Mouse (Mus musculus) hindbrain, postnatal 0 days (tissue): ENCODE data around the gene Ahdc1. TPM values are rescaled to one million over a fixed set of nuclear protein-coding genes. Genes with fewer than 3 reads are reported as not detected.

Experiments used
- ATAC-seq: fragments of 200-750 bp; cut with Nextera tagmentation; 2 replicates; pipeline ENCODE4 v1.8.0; 2017; ENCODE audit warnings: mild to moderate bottlenecking, moderate TSS enrichment, moderate library complexity
- DNase-seq: peaks from one replicate; pipeline ENCODE4 v3.0.0-alpha.2; 2015; ENCODE audit warnings: low spot score
- H3K27ac ChIP-seq: fragments of 300-500 bp; sonication (generic); 2 replicates; pipeline ENCODE4 v1.5.1; 2014; ENCODE audit warnings: mild to moderate bottlenecking
- H3K27me3 ChIP-seq: fragments of 300-500 bp; sonication (generic); 2 replicates; pipeline ENCODE4 v1.6.1; 2014; ENCODE audit warnings: low read length, mixed read lengths; ENCODE audit not compliant: insufficient read depth
- H3K36me3 ChIP-seq: fragments of 300-500 bp; sonication (generic); 2 replicates; pipeline ENCODE4 v1.6.1; 2014; ENCODE audit warnings: low read length, mixed read lengths; ENCODE audit not compliant: insufficient read depth
- H3K4me1 ChIP-seq: fragments of 300-500 bp; sonication (generic); 2 replicates; pipeline ENCODE4 v1.6.1; 2014; ENCODE audit warnings: antibody characterized with exemption, low read length, mixed read lengths; ENCODE audit not compliant: insufficient read depth
- H3K4me2 ChIP-seq: fragments of 300-500 bp; sonication (generic); 2 replicates; pipeline ENCODE4 v1.6.1; 2014; ENCODE audit warnings: low read depth, mild to moderate bottlenecking, low read length, moderate library complexity, mixed read lengths
- H3K4me3 ChIP-seq: fragments of 300-500 bp; sonication (generic); 2 replicates; pipeline ENCODE4 v1.5.1; 2014; ENCODE audit warnings: low read length
- H3K9ac ChIP-seq: fragments of 300-500 bp; sonication (generic); replicated peaks from 2 replicates; pipeline ENCODE4 v1.6.1; 2014; ENCODE audit warnings: mild to moderate bottlenecking, low read length, moderate library complexity, mixed read lengths
- H3K9me3 ChIP-seq: fragments of 300-500 bp; sonication (generic); 2 replicates; pipeline ENCODE4 v1.6.1; 2016; ENCODE audit warnings: low read length, mixed read lengths
- CTCF ChIP-seq: IDR thresholded peaks from 2 replicates; pipeline ENCODE4 v1.5.1; 2016; ENCODE audit warnings: antibody characterized with exemption, control low read depth, low read depth
- WGBS: fragments of 180-500 bp; shearing (Covaris S2); extraction: QIAGEN DNeasy Blood & Tissue Kit; methylation state at CpG from one replicate; pipeline ENCODE4 v1.1.7; 2014; 5-methylcytosine and 5-hydroxymethylcytosine counted together
- polyA plus RNA-seq: library from polyadenylated mRNA; unstranded; fragments of >200 nt; fragmentation: Nextera tagmentation; extraction: Ambion mirVana; gene quantifications from 2 replicates; pipeline ENCODE4 v1.2.1, GENCODE M21; 2015
- total RNA-seq: library from RNA; depleted of rRNA; stranded (reverse); fragments of >200 nt; gene quantifications from 2 replicates; pipeline ENCODE4 v1.2.3, GENCODE M21; 2014

Gene Ahdc1
- total and polyA plus RNA-seq, 2 experiments from 2014 or later: 10.8 to 106 TPM

DNA sequence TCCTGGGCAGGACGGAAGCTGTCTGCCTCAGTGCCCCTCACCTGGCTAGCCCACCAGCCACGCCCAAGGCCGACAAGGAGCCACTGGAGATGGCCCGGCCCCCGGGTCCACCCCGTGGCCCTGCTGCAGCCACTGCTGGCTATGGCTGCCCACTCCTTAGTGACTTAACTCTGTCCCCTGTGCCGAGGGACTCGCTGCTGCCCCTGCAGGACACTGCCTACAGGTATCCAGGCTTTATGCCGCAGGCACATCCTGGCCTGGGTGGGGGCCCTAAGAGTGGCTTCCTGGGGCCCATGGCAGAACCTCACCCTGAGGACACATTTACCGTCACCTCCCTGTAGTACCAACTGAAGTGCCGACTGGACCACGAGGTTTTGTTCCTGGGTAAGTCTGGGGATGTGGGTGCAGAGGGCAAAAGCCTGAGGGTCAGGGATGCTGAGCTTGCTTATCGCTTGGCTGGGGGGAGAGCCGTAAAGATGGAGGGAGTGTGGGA is 54.9 kb downstream of the Ahdc1 start:
- Histone ChIP-seq H3K27me3 (no peaks in the 10 kb centered on the region), H3K27ac (no peak overlapping the region), H3K9ac (no peak overlapping the region; the same call in 1 of the 2 replicates), H3K9me3 (no peaks in the 10 kb centered on the region), H3K4me2 (no peak overlapping the region), H3K36me3 (peaks cover 54% of the 10 kb centered on the region), H3K4me3 (no peak overlapping the region), H3K4me1 (peaks cover 7% of the 10 kb centered on the region; the same call in 1 of the 2 replicates)
- peak; percentile 36 for TF ChIP-seq CTCF
- 95% methylated on average over 14 of the region's 14 CpGs for WGBS
- DNase-seq: no peak
- no peak for ATAC-seq

DNA sequence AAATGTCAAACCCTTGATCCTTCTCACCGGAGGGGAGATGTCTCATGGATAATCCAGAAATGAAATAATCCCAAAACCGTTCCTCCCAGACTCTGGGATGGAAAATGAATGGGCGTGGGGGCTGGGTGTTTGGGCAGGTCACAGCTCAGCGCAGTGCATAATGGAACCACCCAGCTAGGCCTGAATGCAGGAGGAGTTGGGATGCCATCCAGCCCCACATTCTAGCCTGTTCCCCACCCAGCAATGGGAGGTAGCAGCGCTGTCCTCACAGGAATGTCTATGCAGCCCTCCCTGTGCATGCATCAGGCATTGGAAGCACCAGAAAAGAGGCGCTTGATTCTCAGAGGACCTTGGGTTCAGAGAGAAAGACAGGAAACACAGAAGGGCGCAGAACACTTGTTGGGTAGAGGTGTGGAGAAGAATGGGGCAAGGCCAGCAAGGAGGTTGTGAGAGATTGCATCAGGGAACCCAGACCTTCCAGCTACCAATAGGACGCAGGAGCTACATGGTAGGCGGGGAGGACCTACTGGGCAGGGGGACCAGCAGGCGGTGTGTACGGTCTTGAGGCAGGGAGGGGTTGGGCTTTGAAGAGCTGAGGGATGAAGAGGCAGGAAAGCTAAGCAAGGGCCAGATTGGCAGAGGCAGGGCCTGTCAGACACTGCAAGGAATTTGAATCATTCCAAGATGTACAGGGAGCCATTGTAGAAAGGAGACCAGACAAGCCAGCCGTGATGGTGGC is 57.5 kb downstream of the Ahdc1 start:
- 57% methylated on average over 12 of the region's 12 CpGs for WGBS
- ATAC-seq (no peak), DNase-seq (no peak)
- peak overlapping the region; percentile 41; the same call in 1 of the 2 replicates for H3K27ac ChIP-seq
- H3K9ac ChIP-seq: no peak overlapping the region
- no peaks in the 10 kb centered on the region for H3K9me3 ChIP-seq
- peaks cover 8% of the 10 kb centered on the region; the same call in 1 of the 2 replicates for H3K4me1 ChIP-seq
- TF ChIP-seq CTCF: no peak
- H3K4me2 ChIP-seq: no peak overlapping the region
- no peaks in the 10 kb centered on the region for H3K27me3 ChIP-seq
- H3K4me3 ChIP-seq: no peak overlapping the region
- peaks cover 27% of the 10 kb centered on the region; the same call in 1 of the 2 replicates for H3K36me3 ChIP-seq

DNA sequence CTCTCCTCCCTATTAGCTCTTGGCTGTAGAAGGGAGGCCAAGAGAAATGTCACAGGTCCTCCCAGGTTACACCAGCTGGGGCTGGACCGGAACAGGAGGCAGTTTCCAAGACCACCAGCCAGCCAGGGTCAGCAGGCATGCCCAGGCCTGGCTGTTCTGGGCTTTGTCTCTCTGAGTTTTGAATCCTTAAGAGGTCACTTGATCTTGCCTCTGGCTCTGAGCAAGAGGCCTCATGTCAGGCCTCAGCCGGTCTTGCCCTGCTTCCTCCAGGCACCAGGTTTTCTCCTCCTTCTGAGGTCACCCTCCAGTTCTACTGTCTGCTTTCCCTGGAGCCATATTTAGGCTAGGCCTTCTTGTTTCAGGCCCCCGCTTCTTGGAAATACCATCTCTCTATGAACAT is 59.3 kb downstream of the Ahdc1 start:
- H3K4me3 ChIP-seq: no peak overlapping the region
- 82% methylated on average over 3 of the region's 3 CpGs for WGBS
- no peak overlapping the region for H3K9ac ChIP-seq

DNA sequence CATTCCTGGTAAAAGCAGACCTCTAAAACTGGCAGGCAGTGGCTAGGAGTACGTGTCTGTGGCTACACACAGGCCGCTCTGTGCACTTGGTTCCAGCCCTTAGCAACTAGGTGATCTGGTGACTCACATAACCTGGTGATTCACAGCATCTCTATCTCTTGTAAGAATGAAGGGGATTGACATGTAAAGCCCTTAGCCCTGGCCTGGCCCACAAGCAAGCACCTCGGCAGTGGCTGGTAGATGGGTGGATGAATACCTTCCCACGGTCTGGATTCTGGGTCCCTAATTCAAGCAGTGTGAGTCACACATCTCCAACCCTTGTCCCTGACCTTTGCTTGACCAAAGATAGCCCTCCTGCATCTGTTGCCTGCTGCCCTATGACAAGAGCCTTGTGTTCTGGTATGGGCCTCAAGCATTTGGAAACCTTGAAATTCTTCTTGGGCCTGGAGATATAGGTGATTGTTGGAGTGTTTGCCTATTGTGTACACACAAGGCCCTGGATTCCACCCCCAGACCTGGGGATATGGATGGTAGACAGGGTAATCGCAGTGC is 59.8 kb downstream of the Ahdc1 start:
- TF ChIP-seq CTCF: no peak
- H3K4me1 ChIP-seq: peaks cover 29% of the 10 kb centered on the region
- peak overlapping the region; percentile 42; the same call in 1 of the 2 replicates for H3K27ac ChIP-seq

More for the DNA sequence above, 59.3 kb downstream of the Ahdc1 start:
- H3K9me3 ChIP-seq: no peaks in the 10 kb centered on the region
- H3K36me3 ChIP-seq: peaks cover 9% of the 10 kb centered on the region; the same call in 1 of the 2 replicates
- no peak for ATAC-seq
- no peak for TF ChIP-seq CTCF
- peaks cover 26% of the 10 kb centered on the region for H3K4me1 ChIP-seq
- no peak overlapping the region for H3K27ac ChIP-seq
- no peak overlapping the region for H3K4me2 ChIP-seq
- H3K27me3 ChIP-seq: no peaks in the 10 kb centered on the region
- no peak for DNase-seq

DNA sequence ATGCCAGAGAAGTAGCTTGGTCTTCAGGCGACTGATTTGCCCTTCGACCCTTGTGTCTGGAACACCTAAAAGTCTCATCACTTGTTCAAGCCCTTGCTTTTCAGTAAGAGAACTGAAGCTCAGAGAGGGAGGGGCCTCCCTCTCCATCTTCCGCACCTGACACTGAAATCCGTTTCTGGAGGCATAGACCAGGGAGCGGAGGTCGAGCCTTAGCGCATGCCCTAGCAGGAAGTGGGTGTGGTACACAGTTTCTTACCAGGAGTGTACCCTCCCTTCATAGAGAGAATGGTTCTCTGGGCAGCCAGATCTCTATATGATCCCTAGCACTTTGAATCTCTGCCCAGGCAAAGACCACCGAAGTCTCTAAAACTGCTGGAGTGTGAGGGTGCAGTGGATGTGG is 62.1 kb downstream of the Ahdc1 start:
- ATAC-seq (no peak), DNase-seq (no peak)
- H3K27me3 ChIP-seq: no peaks in the 10 kb centered on the region
- H3K4me3 ChIP-seq: no peak overlapping the region
- no peak overlapping the region for H3K9ac ChIP-seq
- WGBS: 54% methylated on average over 8 of the region's 8 CpGs
- no peak for TF ChIP-seq CTCF
- peaks cover 29% of the 10 kb centered on the region for H3K4me1 ChIP-seq
- no peak overlapping the region for H3K4me2 ChIP-seq
- H3K36me3 ChIP-seq: peaks cover 5% of the 10 kb centered on the region; the same call in 1 of the 2 replicates
- peak overlapping the region; percentile 86 for H3K27ac ChIP-seq
- no peaks in the 10 kb centered on the region for H3K9me3 ChIP-seq

More for the DNA sequence above, 59.8 kb downstream of the Ahdc1 start:
- no peaks in the 10 kb centered on the region for H3K27me3 ChIP-seq
- H3K9me3 ChIP-seq: no peaks in the 10 kb centered on the region
- H3K36me3 ChIP-seq: peaks cover 4% of the 10 kb centered on the region; the same call in 1 of the 2 replicates
- 88% methylated on average over 5 of the region's 5 CpGs for WGBS
- no peak for DNase-seq
- no peak overlapping the region for H3K9ac ChIP-seq
- ATAC-seq: no peak
- no peak overlapping the region for H3K4me3 ChIP-seq
- no peak overlapping the region for H3K4me2 ChIP-seq

DNA sequence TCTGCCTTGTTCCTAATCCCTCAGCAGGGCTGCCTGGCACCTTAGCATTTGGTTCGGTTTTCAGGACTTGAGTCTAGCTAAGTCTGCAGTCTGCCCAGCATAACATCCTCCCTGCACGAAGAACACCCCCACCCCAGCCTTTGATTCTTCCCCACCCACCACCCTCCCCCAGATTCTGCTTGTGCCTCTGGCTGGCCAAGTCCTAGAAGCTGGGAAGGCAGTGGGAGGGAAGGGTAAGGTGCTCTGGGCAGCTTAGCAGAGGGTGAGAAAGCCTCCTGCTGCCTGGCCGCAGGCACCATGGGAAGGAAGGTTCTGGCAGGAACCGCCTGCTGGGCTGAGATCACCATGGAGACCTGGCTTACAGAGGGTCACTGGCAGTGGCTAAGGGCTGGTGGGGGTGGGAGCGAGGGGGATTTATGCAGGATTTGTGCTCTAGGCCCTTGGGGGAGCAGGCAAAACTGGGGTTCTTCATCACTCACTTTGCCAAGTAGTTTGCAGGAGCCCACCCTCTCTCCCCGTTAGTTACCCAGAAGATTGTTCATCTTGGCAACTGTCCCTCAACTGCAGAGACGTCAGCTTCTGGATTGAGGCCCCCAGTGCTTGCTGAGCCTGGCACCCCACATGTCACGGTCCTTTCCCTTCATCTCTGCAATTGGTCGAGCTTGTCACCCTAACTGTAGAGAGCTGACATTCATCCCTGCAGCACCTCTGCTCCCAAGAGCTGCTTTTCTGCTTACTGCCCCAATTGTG is 63.2 kb downstream of the Ahdc1 start:
- Histone ChIP-seq H3K4me3 (no peak overlapping the region), H3K27me3 (no peaks in the 10 kb centered on the region), H3K4me1 (peaks cover 22% of the 10 kb centered on the region), H3K36me3 (peaks cover 14% of the 10 kb centered on the region), H3K4me2 (no peak overlapping the region), H3K9me3 (no peaks in the 10 kb centered on the region), H3K9ac (peak overlapping the region; percentile 2; the same call in 1 of the 2 replicates), H3K27ac (peak overlapping the region; percentile 86)
- TF ChIP-seq CTCF: no peak
- ATAC-seq: peak; percentile 87
- DNase-seq: peak; percentile 81
- WGBS: 12% methylated on average over 9 of the region's 9 CpGs
